Mouse (Mus musculus) brain, embryonic 14.5 days (tissue): ENCODE measurements at regions not wholly inside any gene's neighbourhood (a gene's known extent, or its start where the extent isn't known, plus 50 kb on each side); places are given as distances from the start of the nearest gene placed in this dataset.
"Not testable (repeated sequence)": the region's sequence is repeated elsewhere in the genome, so short reads cannot be mapped to it uniquely, and the experiment has no call there.

Experiments
- CTCF ChIP-seq: fragments of 200-500 bp; IDR thresholded peaks from 2 replicates; pipeline ENCODE4 v1.5.1; 2012; ENCODE audit warnings: inconsistent platforms, mild to moderate bottlenecking, moderate library complexity, borderline replicate concordance; ENCODE audit not compliant: insufficient read depth, insufficient read length; ENCODE audit errors: extremely low read depth
- POLR2A ChIP-seq: fragments of 200-500 bp; IDR thresholded peaks from 2 replicates; pipeline ENCODE4 v1.6.1; 2012; ENCODE audit warnings: mild to moderate bottlenecking, inconsistent platforms, borderline replicate concordance; ENCODE audit not compliant: poor library complexity, insufficient read depth, insufficient read length, severe bottlenecking; ENCODE audit errors: extremely low read depth

GRCm38 (mm10) chr14:53349111-53349510, 853.6 kb upstream of the Olfr1507 start:
- TF ChIP-seq CTCF, POLR2A: not testable (repeated sequence)
